Mouse (Mus musculus) heart, embryonic 14.5 days (tissue): Measurements from ENCODE around the gene Fgfr2. TPM values are rescaled to one million over a fixed set of nuclear protein-coding genes. Genes with fewer than 3 reads are reported as not detected.

Experiments used
- ATAC-seq: fragments of 200-750 bp; cut with Nextera tagmentation; 2 replicates; pipeline ENCODE4 v1.8.0; 2017; ENCODE audit warnings: low read depth, moderate TSS enrichment; ENCODE audit not compliant: insufficient number of reproducible peaks, insufficient read depth, low FRiP score
- H3K27ac ChIP-seq, 2 experiments: fragments of 200-500 bp in 1 of 2; fragments of 300-500 bp in 1 of 2; sonication (generic) in 1 of 2; replicated peaks in 1 of 2; 2 replicates each; pipeline ENCODE4 v1.5.1; 2012 to 2014; ENCODE audit warnings: low read depth in 2 of 2, low read length in 2 of 2, control low read depth in 1 of 2, mild to moderate bottlenecking in 1 of 2, mixed read lengths in 1 of 2; ENCODE audit not compliant: control insufficient read depth in 1 of 2, insufficient read depth in 1 of 2
- H3K27me3 ChIP-seq: fragments of 300-500 bp; sonication (generic); 2 replicates; pipeline ENCODE4 v1.6.1; 2014; ENCODE audit warnings: mild to moderate bottlenecking, low read length, control low read depth; ENCODE audit not compliant: control insufficient read depth, insufficient read depth
- H3K36me3 ChIP-seq: fragments of 300-500 bp; sonication (generic); 2 replicates; pipeline ENCODE4 v1.6.1; 2014; ENCODE audit warnings: mild to moderate bottlenecking, control low read depth, low read length, mixed read lengths; ENCODE audit not compliant: control insufficient read depth, insufficient read depth
- H3K4me1 ChIP-seq, 2 experiments: fragments of 200-500 bp in 1 of 2; fragments of 300-500 bp in 1 of 2; sonication (generic) in 1 of 2; 2 replicates each; pipeline ENCODE4 v1.6.1; 2012 to 2014; ENCODE audit warnings: low read length in 2 of 2, control low read depth in 1 of 2, mixed read lengths in 1 of 2; ENCODE audit not compliant: control insufficient read depth in 2 of 2, insufficient read depth in 2 of 2
- H3K4me2 ChIP-seq: fragments of 300-500 bp; sonication (generic); 2 replicates; pipeline ENCODE4 v1.6.1; 2014; ENCODE audit warnings: mild to moderate bottlenecking, low read length
- H3K4me3 ChIP-seq, 2 experiments: fragments of 200-500 bp in 1 of 2; fragments of 300-500 bp in 1 of 2; sonication (generic) in 1 of 2; 2 replicates each; pipeline ENCODE4 v1.5.1; 2012 to 2014; ENCODE audit warnings: low read length in 2 of 2, mild to moderate bottlenecking in 2 of 2, control low read depth in 1 of 2, low read depth in 1 of 2, moderate library complexity in 1 of 2; ENCODE audit not compliant: control insufficient read depth in 1 of 2, insufficient read depth in 1 of 2
- H3K9ac ChIP-seq: fragments of 300-500 bp; sonication (generic); 2 replicates; pipeline ENCODE4 v1.6.1; 2014; ENCODE audit warnings: mild to moderate bottlenecking, low read length
- H3K9me3 ChIP-seq: fragments of 300-500 bp; sonication (generic); 2 replicates; pipeline ENCODE4 v1.6.1; 2016; ENCODE audit warnings: low read length, control low read depth; ENCODE audit not compliant: control insufficient read depth
- WGBS: fragments of 180-500 bp; shearing (Covaris S2); extraction: QIAGEN DNeasy Blood & Tissue Kit; methylation state at CpG from one replicate; pipeline ENCODE4 v1.1.7; 2014; 5-methylcytosine and 5-hydroxymethylcytosine counted together
- polyA plus RNA-seq: library from polyadenylated mRNA; unstranded; fragments of >200 nt; fragmentation: Nextera tagmentation; extraction: Ambion mirVana; gene quantifications from 2 replicates; pipeline ENCODE4 v1.2.1, GENCODE M21; 2014

Fgfr2 gene
- polyA plus RNA-seq, 1 experiment from 2014 or later, result 22.4 TPM

GRCm38 (mm10) chr7:132763911-132764310 lies 359.2 kb downstream of the Fgfr2 start:
- no peak overlapping the region for H3K9ac ChIP-seq
- H3K27me3 ChIP-seq, result no peaks in the 10 kb centered on the region
- peaks cover 8 to 22% of the 10 kb centered on the region in 2 experiments; a peak in 3 of 4 replicates for H3K4me1 ChIP-seq
- no peak overlapping the region for H3K4me3 ChIP-seq
- no peak overlapping the region for H3K27ac ChIP-seq
- peaks cover 23% of the 10 kb centered on the region for H3K36me3 ChIP-seq
- H3K9me3 ChIP-seq, result no peaks in the 10 kb centered on the region
- WGBS, result 86% methylated on average over 5 of the region's 5 CpGs
- no peak for ATAC-seq
- no peak overlapping the region for H3K4me2 ChIP-seq

- 90% methylated on average over 6 of the region's 6 CpGs for WGBS
- Histone ChIP-seq H3K4me3 (no peak overlapping the region), H3K36me3 (peaks cover 29% of the 10 kb centered on the region), H3K9me3 (no peaks in the 10 kb centered on the region), H3K4me1 (peaks cover 8 to 22% of the 10 kb centered on the region in 2 experiments; a peak in 3 of 4 replicates), H3K9ac (no peak overlapping the region), H3K27ac (no peak overlapping the region), H3K4me2 (no peak overlapping the region), H3K27me3 (no peaks in the 10 kb centered on the region)
- ATAC-seq, result no peak
Observed at GRCm38 (mm10) chr7:132763351-132763750, 359.8 kb downstream of the Fgfr2 start.

- Histone ChIP-seq H3K27me3 (no peaks in the 10 kb centered on the region), H3K9me3 (no peaks in the 10 kb centered on the region), H3K4me2 (no peak overlapping the region), H3K4me3 (no peak overlapping the region), H3K4me1 (peaks cover 2 to 16% of the 10 kb centered on the region in 2 experiments; a peak in 3 of 4 replicates), H3K27ac (no peak overlapping the region), H3K36me3 (peaks cover 43% of the 10 kb centered on the region), H3K9ac (no peak overlapping the region)
- WGBS, result 81% methylated on average over 2 of the region's 2 CpGs
- no peak for ATAC-seq
Observed at GRCm38 (mm10) chr7:132761409-132761808, 361.7 kb downstream of the Fgfr2 start.

- Histone ChIP-seq H3K27ac (no peak overlapping the region), H3K4me2 (no peak overlapping the region), H3K4me3 (no peak overlapping the region), H3K36me3 (peaks cover 43% of the 10 kb centered on the region), H3K4me1 (peaks cover 2 to 8% of the 10 kb centered on the region in 2 experiments; a peak in 3 of 4 replicates), H3K9me3 (no peaks in the 10 kb centered on the region), H3K27me3 (no peaks in the 10 kb centered on the region), H3K9ac (no peak overlapping the region)
- no peak for ATAC-seq
- 93% methylated on average over 6 of the region's 6 CpGs for WGBS
Observed at GRCm38 (mm10) chr7:132760589-132761180, 362.5 kb downstream of the Fgfr2 start.

- Histone ChIP-seq H3K4me3 (no peak overlapping the region), H3K4me2 (no peak overlapping the region), H3K9ac (no peak overlapping the region), H3K4me1 (peaks cover 2 to 7% of the 10 kb centered on the region in 2 experiments), H3K27ac (no peak overlapping the region), H3K36me3 (peaks cover 43% of the 10 kb centered on the region), H3K9me3 (no peaks in the 10 kb centered on the region), H3K27me3 (no peaks in the 10 kb centered on the region)
- 93% methylated on average over 6 of the region's 6 CpGs for WGBS
- ATAC-seq, result no peak
Observed at GRCm38 (mm10) chr7:132759926-132760325, 363.2 kb downstream of the Fgfr2 start.

- no peaks in the 10 kb centered on the region for H3K9me3 ChIP-seq
- H3K27ac ChIP-seq, result no peak overlapping the region
- H3K27me3 ChIP-seq, result no peaks in the 10 kb centered on the region
- peaks cover 43% of the 10 kb centered on the region for H3K36me3 ChIP-seq
- H3K9ac ChIP-seq, result no peak overlapping the region
- no peak for ATAC-seq
- H3K4me3 ChIP-seq, result no peak overlapping the region
- no peak overlapping the region for H3K4me2 ChIP-seq
- H3K4me1 ChIP-seq, result peaks cover 7 to 12% of the 10 kb centered on the region in 2 experiments
- 91% methylated on average over 22 of the region's 22 CpGs for WGBS
Observed at GRCm38 (mm10) chr7:132759405-132759891, 363.7 kb downstream of the Fgfr2 start.

GRCm38 (mm10) chr7:132758875-132759274 lies 364.3 kb downstream of the Fgfr2 start:
- Histone ChIP-seq H3K4me1 (peaks cover 13 to 18% of the 10 kb centered on the region in 2 experiments), H3K4me3 (no peak overlapping the region), H3K9ac (no peak overlapping the region), H3K4me2 (no peak overlapping the region), H3K27ac (no peak overlapping the region), H3K9me3 (no peaks in the 10 kb centered on the region), H3K36me3 (peaks cover 39% of the 10 kb centered on the region), H3K27me3 (no peaks in the 10 kb centered on the region)
- WGBS, result 85% methylated on average over 5 of the region's 5 CpGs
- no peak for ATAC-seq

- H3K4me2 ChIP-seq, result no peak overlapping the region
- H3K36me3 ChIP-seq, result peaks cover 37% of the 10 kb centered on the region
- peaks cover 26 to 28% of the 10 kb centered on the region in 2 experiments for H3K4me1 ChIP-seq
- H3K27ac ChIP-seq, result no peak overlapping the region
- no peak overlapping the region for H3K9ac ChIP-seq
- 89% methylated on average over 5 of the region's 5 CpGs for WGBS
- H3K9me3 ChIP-seq, result no peaks in the 10 kb centered on the region
- H3K4me3 ChIP-seq, result no peak overlapping the region
- H3K27me3 ChIP-seq, result no peaks in the 10 kb centered on the region
- ATAC-seq, result no peak
Observed at GRCm38 (mm10) chr7:132756325-132756724, 366.8 kb downstream of the Fgfr2 start.
